Mouse (Mus musculus): Measurements from ENCODE around the gene Hebp2. TPM values are rescaled to one million over a fixed set of nuclear protein-coding genes. Genes with fewer than 3 reads are reported as not detected.

The Hebp2 gene
- polyA plus RNA-seq, 2 experiments: 0.68 to 2.0 TPM

- DNase-seq (ENCODE audit: low read depth in 3 of 3, low spot score in 3 of 3) (no peak), ATAC-seq (ENCODE audit: insufficient read depth) (no peak)
- Histone ChIP-seq H3K9me3 (ENCODE audit: control insufficient read depth, low read length) (no peaks in the 10 kb centered on the region), H3K9ac (replicated peaks) (no peak overlapping the region), H3K4me3 (ENCODE audit: insufficient read depth in 1 of 2, low read depth in 2 of 2, low read length in 2 of 2) (no peak overlapping the region), H3K27ac (no peak overlapping the region), H3K36me3 (replicated peaks; ENCODE audit: control insufficient read depth, insufficient read depth, low read depth) (no peaks in the 10 kb centered on the region), H3K4me1 (replicated peaks; ENCODE audit: control insufficient read depth in 2 of 2, insufficient read depth in 2 of 2, low read length in 1 of 2) (no peaks in the 10 kb centered on the region), H3K27me3 (ENCODE audit: control insufficient read depth, insufficient read depth, low read length) (no peaks in the 10 kb centered on the region), H3K4me2 (ENCODE audit: low read depth) (no peak overlapping the region)
- 58% methylated on average over 2 of the region's 2 CpGs for WGBS (ENCODE audit: insufficient replicate concordance)
- no peak for TF ChIP-seq CTCF (IDR thresholded peaks at IDR 0.05; ENCODE audit: low read depth)
- TF ChIP-seq EP300 (IDR thresholded peaks at IDR 0.05; ENCODE audit: low read depth): no peak
Measured at GRCm38 (mm10) chr10:18536889-18537288, 9.0 kb downstream of the Hebp2 start.

- DNase-seq (ENCODE audit: low read depth in 3 of 3, low spot score in 3 of 3) (no peak), ATAC-seq (ENCODE audit: insufficient read depth) (no peak)
- Histone ChIP-seq H3K4me2 (ENCODE audit: low read depth) (no peak overlapping the region), H3K9me3 (ENCODE audit: control insufficient read depth, low read length) (no peaks in the 10 kb centered on the region), H3K36me3 (replicated peaks; ENCODE audit: control insufficient read depth, insufficient read depth, low read depth) (no peaks in the 10 kb centered on the region), H3K4me1 (replicated peaks; ENCODE audit: control insufficient read depth in 2 of 2, insufficient read depth in 2 of 2, low read length in 1 of 2) (no peaks in the 10 kb centered on the region), H3K27ac (no peak overlapping the region), H3K27me3 (ENCODE audit: control insufficient read depth, insufficient read depth, low read length) (no peaks in the 10 kb centered on the region), H3K9ac (replicated peaks) (no peak overlapping the region), H3K4me3 (ENCODE audit: insufficient read depth in 1 of 2, low read depth in 2 of 2, low read length in 2 of 2) (no peak overlapping the region)
- WGBS (ENCODE audit: insufficient replicate concordance): 51% methylated on average over 8 of the region's 8 CpGs
- TF ChIP-seq CTCF (IDR thresholded peaks at IDR 0.05; ENCODE audit: low read depth): no peak
- TF ChIP-seq EP300 (IDR thresholded peaks at IDR 0.05; ENCODE audit: low read depth): no peak
Measured at GRCm38 (mm10) chr10:18532293-18532692, 13.6 kb downstream of the Hebp2 start.

GRCm38 (mm10) chr10:18530161-18530560 is 15.7 kb downstream of the Hebp2 start:
- Histone ChIP-seq H3K27ac (no peak overlapping the region), H3K4me3 (ENCODE audit: insufficient read depth in 1 of 2, low read depth in 2 of 2, low read length in 2 of 2) (no peak overlapping the region), H3K4me1 (replicated peaks; ENCODE audit: control insufficient read depth in 2 of 2, insufficient read depth in 2 of 2, low read length in 1 of 2) (0 out of 4 replicates have a peak, but pooled peaks cover 0 to 2% of the 10 kb centered on the region in 2 experiments), H3K9ac (replicated peaks) (no peak overlapping the region), H3K27me3 (ENCODE audit: control insufficient read depth, insufficient read depth, low read length) (no peaks in the 10 kb centered on the region), H3K4me2 (ENCODE audit: low read depth) (no peak overlapping the region), H3K9me3 (ENCODE audit: control insufficient read depth, low read length) (no peaks in the 10 kb centered on the region), H3K36me3 (replicated peaks; ENCODE audit: control insufficient read depth, insufficient read depth, low read depth) (no peaks in the 10 kb centered on the region)
- ATAC-seq (ENCODE audit: insufficient read depth) (no peak), DNase-seq (ENCODE audit: low read depth in 3 of 3, low spot score in 3 of 3) (no peak)
- TF ChIP-seq CTCF (IDR thresholded peaks at IDR 0.05; ENCODE audit: low read depth): no peak
- no peak for TF ChIP-seq EP300 (IDR thresholded peaks at IDR 0.05; ENCODE audit: low read depth)
- WGBS (ENCODE audit: insufficient replicate concordance): 73% methylated on average over 4 of the region's 4 CpGs

GRCm38 (mm10) chr10:18529177-18529576 is 16.7 kb downstream of the Hebp2 start:
- H3K4me2 ChIP-seq (ENCODE audit: low read depth): no peak overlapping the region
- 0 out of 4 replicates have a peak, but pooled peaks cover 0 to 2% of the 10 kb centered on the region in 2 experiments for H3K4me1 ChIP-seq (replicated peaks; ENCODE audit: control insufficient read depth in 2 of 2, insufficient read depth in 2 of 2, low read length in 1 of 2)
- no peaks in the 10 kb centered on the region for H3K27me3 ChIP-seq (ENCODE audit: control insufficient read depth, insufficient read depth, low read length)
- H3K4me3 ChIP-seq (ENCODE audit: insufficient read depth in 1 of 2, low read depth in 2 of 2, low read length in 2 of 2): no peak overlapping the region
- DNase-seq (ENCODE audit: low read depth in 3 of 3, low spot score in 3 of 3): no peak
- 48% methylated on average over 4 of the region's 4 CpGs for WGBS (ENCODE audit: insufficient replicate concordance)
- no peak for ATAC-seq (ENCODE audit: insufficient read depth)
- H3K9ac ChIP-seq (replicated peaks): no peak overlapping the region
- no peaks in the 10 kb centered on the region for H3K36me3 ChIP-seq (replicated peaks; ENCODE audit: control insufficient read depth, insufficient read depth, low read depth)
- no peaks in the 10 kb centered on the region for H3K9me3 ChIP-seq (ENCODE audit: control insufficient read depth, low read length)
- no peak overlapping the region for H3K27ac ChIP-seq
- no peak for TF ChIP-seq EP300 (IDR thresholded peaks at IDR 0.05; ENCODE audit: low read depth)
- TF ChIP-seq CTCF (IDR thresholded peaks at IDR 0.05; ENCODE audit: low read depth): no peak

- TF ChIP-seq CTCF (IDR thresholded peaks at IDR 0.05; ENCODE audit: low read depth): peak; percentile 44
- no peak for TF ChIP-seq EP300 (IDR thresholded peaks at IDR 0.05; ENCODE audit: low read depth)
- no peaks in the 10 kb centered on the region for H3K36me3 ChIP-seq (replicated peaks; ENCODE audit: control insufficient read depth, insufficient read depth, low read depth)
- WGBS (ENCODE audit: insufficient replicate concordance): 42% methylated on average over 5 of the region's 5 CpGs
- H3K4me2 ChIP-seq (ENCODE audit: low read depth): no peak overlapping the region
- H3K9me3 ChIP-seq (ENCODE audit: control insufficient read depth, low read length): no peaks in the 10 kb centered on the region
- no peak overlapping the region for H3K9ac ChIP-seq (replicated peaks)
- 0 out of 4 replicates have a peak, but pooled peaks cover 0 to 2% of the 10 kb centered on the region in 2 experiments for H3K4me1 ChIP-seq (replicated peaks; ENCODE audit: control insufficient read depth in 2 of 2, insufficient read depth in 2 of 2, low read length in 1 of 2)
- ATAC-seq (ENCODE audit: insufficient read depth) (no peak), DNase-seq (ENCODE audit: low read depth in 3 of 3, low spot score in 3 of 3) (no peak)
- no peaks in the 10 kb centered on the region for H3K27me3 ChIP-seq (ENCODE audit: control insufficient read depth, insufficient read depth, low read length)
- H3K27ac ChIP-seq: no peak overlapping the region
- H3K4me3 ChIP-seq (ENCODE audit: insufficient read depth in 1 of 2, low read depth in 2 of 2, low read length in 2 of 2): no peak overlapping the region
Measured at GRCm38 (mm10) chr10:18528475-18528874, 17.4 kb downstream of the Hebp2 start.
